Comparison of ENCODE assay signal across 21 mouse cellular contexts in genomic region chr13:24147006-24147405, GRCm38 (mm10).
DNase-seq lines count a peak whose midpoint lies in the region; ATAC-seq and TF ChIP-seq lines count a peak whose summit lies in the region.
"Had no signal": no experiment of that assay in that cellular context is flagged by ENCODE, and none has a peak within 500 bp of the region (broad histone marks: within the 10 kb centered on the region; RNA-seq: fewer than 3 reads in every experiment).

No protein-coding gene starts in this region.

- no peak overlapping the region for H3K9ac ChIP-seq in forebrain, postnatal 0 days
- H3K9ac ChIP-seq: embryonic facial prominence, embryonic 12.5 days; forebrain, embryonic 13.5 days; forebrain, embryonic 15.5 days had no signal

- no peak overlapping the region for H3K4me2 ChIP-seq in forebrain, postnatal 0 days (ENCODE audit: low read depth)
- H3K4me2 ChIP-seq: embryonic facial prominence, embryonic 12.5 days; forebrain, embryonic 13.5 days; forebrain, embryonic 15.5 days had no signal

- no peak for TF ChIP-seq CTCF in forebrain, postnatal 0 days (IDR thresholded peaks at IDR 0.05; ENCODE audit: low read depth)

- no peaks in the 10 kb centered on the region for H3K9me3 ChIP-seq in forebrain, postnatal 0 days (ENCODE audit: low read length)
- H3K9me3 ChIP-seq: embryonic facial prominence, embryonic 10.5 days; embryonic facial prominence, embryonic 12.5 days; forebrain, embryonic 13.5 days; forebrain, embryonic 15.5 days; G1E had no signal

- H3K4me3 ChIP-seq in forebrain, postnatal 0 days (ENCODE audit: low read depth, low read length) = no peak overlapping the region
- H3K4me3 ChIP-seq: embryonic facial prominence, embryonic 10.5 days; embryonic facial prominence, embryonic 12.5 days; forebrain, embryonic 13.5 days; forebrain, embryonic 15.5 days had no signal

- H3K36me3 ChIP-seq in forebrain, postnatal 0 days (ENCODE audit: insufficient read depth) = no peaks in the 10 kb centered on the region
- H3K36me3 ChIP-seq: embryonic facial prominence, embryonic 10.5 days; embryonic facial prominence, embryonic 12.5 days; forebrain, embryonic 15.5 days; G1E had no signal

- H3K27me3 ChIP-seq in forebrain, postnatal 0 days (ENCODE audit: insufficient read depth, low read length) = no peaks in the 10 kb centered on the region
- H3K27me3 ChIP-seq: CH12.LX; embryonic facial prominence, embryonic 12.5 days; forebrain, embryonic 13.5 days; forebrain, embryonic 15.5 days had no signal

- H3K4me1 ChIP-seq in forebrain, postnatal 0 days (ENCODE audit: insufficient read depth) = no peaks in the 10 kb centered on the region

- WGBS in forebrain, postnatal 0 days = 37% methylated on average over 3 of the region's 3 CpGs

- peak; percentile 33; the same call in 1 of the 2 replicates for ATAC-seq in frontal cortex, adult (ENCODE audit: low TSS enrichment)
- ATAC-seq in forebrain, postnatal 0 days = no peak
- ATAC-seq: CD4-positive, CD25-positive, alpha-beta regulatory T cell, adult 4 months; forebrain, embryonic 13.5 days; forebrain, embryonic 15.5 days had no signal

- no peak for DNase-seq in frontal cortex, adult 2 months (ENCODE audit: extremely low spot score in 1 of 2, low spot score in 1 of 2)
- DNase-seq in retina, postnatal 1 day = peak; percentile 57
- DNase-seq in retina, embryonic 14.5 days (ENCODE audit: low spot score) = no peak
- DNase-seq in forebrain, postnatal 0 days = no peak
- DNase-seq: adrenal gland, adult 2 months; adrenal gland, postnatal 10 days; adrenal gland, postnatal 25 days; B cell, adult 2 months; cerebellum, adult 11-12 months; cerebellum, adult 2 months; cerebellum, adult 9-10 months; cerebellum, postnatal 10 days; cerebellum, postnatal 25 days had no signal

- H3K27ac ChIP-seq in forebrain, postnatal 0 days (ENCODE audit: low read depth, low read length) = no peak overlapping the region
- H3K27ac ChIP-seq: embryonic facial prominence, embryonic 10.5 days; embryonic facial prominence, embryonic 12.5 days; forebrain, embryonic 13.5 days; forebrain, embryonic 15.5 days had no signal
